Mouse (Mus musculus) cerebellum, adult 2 months (tissue): Measurements from ENCODE around the gene Gm44790.

Experiments used
- CTCF ChIP-seq: fragments of 200-500 bp; IDR thresholded peaks from 2 replicates; pipeline ENCODE4 v1.5.1; 2011; ENCODE audit warnings: low read depth, mild to moderate bottlenecking, control low read depth, low read length, moderate library complexity, borderline replicate concordance; ENCODE audit not compliant: insufficient read depth
- POLR2A ChIP-seq: fragments of 200-500 bp; IDR thresholded peaks from 2 replicates; pipeline ENCODE4 v1.6.1; 2011; ENCODE audit warnings: low read length, control low read depth, borderline replicate concordance; ENCODE audit not compliant: insufficient read depth

- TF ChIP-seq CTCF (no peak), POLR2A (no peak)
Measured at GRCm38 (mm10) chr6:86404996-86405395, 21.5 kb upstream of the Gm44790 start.
